Mouse (Mus musculus): Measurements from ENCODE around the gene Myo5c. TPM values are rescaled to one million over a fixed set of nuclear protein-coding genes. Genes with fewer than 3 reads are reported as not detected.

Gene Myo5c
- polyA plus RNA-seq, 1 experiment from 2014 or later, result 0.98 TPM

DNA sequence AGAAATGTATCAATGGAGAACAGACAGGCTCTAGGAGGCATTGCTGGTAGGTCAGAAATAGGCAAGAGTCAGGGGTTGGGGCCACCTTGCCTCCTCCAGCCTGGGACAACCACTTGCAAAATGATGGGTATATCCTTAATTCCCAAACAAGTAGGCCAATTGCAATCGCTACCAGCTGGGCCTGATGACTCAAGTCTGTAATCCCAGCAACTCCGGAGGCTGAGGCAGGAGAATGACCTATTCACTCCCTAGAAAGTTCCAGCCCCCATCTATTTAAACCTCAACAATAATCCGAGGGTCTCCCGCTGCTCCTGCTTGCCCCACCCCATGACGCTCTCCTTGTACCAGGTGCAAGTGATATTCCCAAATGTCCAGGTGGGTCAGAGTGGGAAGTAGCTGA, 115.6 kb downstream of the Myo5c start, which contains the start of gene Bcl2l10:
Gene Bcl2l10, plus strand, starts transcription at position 301 of the 400 bp plus-strand sequence.
- Histone ChIP-seq H3K9ac (replicated peaks) (no peak within 1 kb of the TSS), H3K4me3 (no peak within 1 kb of the TSS), H3K4me1 (no peaks in the 10 kb centered on the region), H3K4me2 (replicated peaks) (no peak within 1 kb of the TSS), H3K36me3 (peaks cover 33% of the 10 kb centered on the region), H3K27ac (replicated peaks) (no peak within 1 kb of the TSS), H3K9me3 (no peaks in the 10 kb centered on the region), H3K27me3 (no peaks in the 10 kb centered on the region)
- WGBS, result 92% methylated on average over 5 of the region's 5 CpGs
- ATAC-seq (ENCODE audit: low FRiP score, low read depth), result no peak

DNA sequence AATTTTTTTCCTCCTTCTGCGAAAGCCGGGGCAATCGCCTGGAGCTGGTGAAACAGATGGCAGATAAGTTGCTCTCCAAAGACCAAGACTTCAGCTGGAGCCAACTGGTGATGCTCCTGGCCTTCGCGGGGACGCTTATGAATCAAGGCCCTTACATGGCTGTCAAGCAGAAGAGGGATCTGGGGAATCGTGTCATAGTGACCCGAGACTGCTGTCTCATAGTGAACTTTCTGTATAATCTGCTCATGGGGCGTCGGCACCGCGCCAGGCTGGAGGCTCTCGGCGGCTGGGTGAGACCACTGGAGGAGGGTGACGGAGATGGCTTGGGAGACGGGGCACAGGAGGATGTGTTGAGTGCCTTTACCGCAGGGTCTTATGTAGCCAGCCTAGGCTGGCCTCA, 116.2 kb downstream of the Myo5c start:
- Histone ChIP-seq H3K27me3 (no peaks in the 10 kb centered on the region), H3K9ac (replicated peaks) (no peak overlapping the region), H3K27ac (replicated peaks) (no peak overlapping the region), H3K9me3 (no peaks in the 10 kb centered on the region), H3K36me3 (peaks cover 27% of the 10 kb centered on the region; the same call in 1 of the 2 replicates), H3K4me3 (no peak overlapping the region), H3K4me2 (replicated peaks) (no peak overlapping the region), H3K4me1 (no peaks in the 10 kb centered on the region)
- WGBS, result 94% methylated on average over 17 of the region's 17 CpGs
- ATAC-seq (ENCODE audit: low FRiP score, low read depth), result no peak

DNA sequence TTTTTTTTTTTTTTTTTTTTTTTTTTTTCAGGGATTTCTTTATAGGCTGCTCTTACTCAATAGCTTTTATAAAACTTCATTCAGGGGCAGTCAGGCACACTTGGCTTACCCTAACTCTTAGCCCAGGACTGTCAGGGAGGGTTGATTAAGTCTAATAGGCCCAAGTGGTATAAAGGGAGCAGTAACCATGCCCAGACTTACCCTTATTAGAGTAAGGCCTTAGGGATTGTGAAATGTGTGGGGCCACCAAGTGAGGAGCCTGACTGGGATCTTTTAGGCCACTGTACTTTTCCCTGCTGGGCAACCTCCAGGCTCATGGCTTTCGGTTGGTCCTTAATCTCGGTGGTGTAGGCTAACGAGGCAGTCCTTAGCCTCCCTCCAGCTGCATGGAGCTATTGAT, 116.8 kb downstream of the Myo5c start:
- Histone ChIP-seq H3K4me1 (no peaks in the 10 kb centered on the region), H3K4me2 (replicated peaks) (no peak overlapping the region), H3K4me3 (no peak overlapping the region), H3K9me3 (no peaks in the 10 kb centered on the region), H3K27me3 (no peaks in the 10 kb centered on the region), H3K36me3 (peaks cover 24% of the 10 kb centered on the region; the same call in 1 of the 2 replicates), H3K27ac (replicated peaks) (no peak overlapping the region), H3K9ac (replicated peaks) (no peak overlapping the region)
- 55% methylated on average over 3 of the region's 3 CpGs for WGBS
- no peak for ATAC-seq (ENCODE audit: low FRiP score, low read depth)

DNA sequence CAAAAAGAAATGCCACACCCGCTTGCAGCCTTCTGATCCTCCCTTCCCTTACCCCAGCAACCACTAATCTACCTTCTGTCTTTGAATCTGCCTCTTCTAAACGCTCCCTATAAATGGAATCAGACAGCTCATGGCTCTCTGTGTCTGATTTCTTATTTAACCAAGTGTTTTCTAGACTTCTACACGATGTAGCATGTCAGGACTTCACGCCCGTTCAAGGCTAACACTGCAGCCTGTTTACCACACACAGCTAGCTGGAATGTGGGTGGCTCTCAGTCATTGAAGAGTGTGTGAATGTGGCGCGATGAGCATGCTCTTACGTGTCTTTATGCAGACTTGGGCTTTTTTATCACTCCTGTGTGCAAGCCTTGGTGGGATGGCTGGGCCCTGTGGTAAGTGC, 121.3 kb downstream of the Myo5c start:
- WGBS, result 75% methylated on average over 8 of the region's 8 CpGs
- no peak overlapping the region for H3K27ac ChIP-seq (replicated peaks)

More for the DNA sequence above, 121.3 kb downstream of the Myo5c start:
- Histone ChIP-seq H3K9me3 (no peaks in the 10 kb centered on the region), H3K4me3 (no peak overlapping the region), H3K27me3 (no peaks in the 10 kb centered on the region), H3K4me2 (replicated peaks) (no peak overlapping the region), H3K36me3 (0 out of 2 replicates have a peak, but pooled peaks cover 2% of the 10 kb centered on the region), H3K4me1 (no peaks in the 10 kb centered on the region), H3K9ac (replicated peaks) (no peak overlapping the region)
- ATAC-seq (ENCODE audit: low FRiP score, low read depth), result no peak

Other genes starting within 250 kb of the Myo5c start
- gene Arpp19, start 194.4 kb upstream of the Myo5c start, polyA plus RNA-seq (2016; fragmentation: Nextera tagmentation; extraction: Ambion mirVana), result 292 and 294 TPM in 2 replicates
- 35.2 and 42.7 TPM in 2 replicates for gene Myo5a, start 161.0 kb upstream of the Myo5c start, polyA plus RNA-seq (2016; fragmentation: Nextera tagmentation; extraction: Ambion mirVana)
- 33.8 and 36.0 TPM in 2 replicates for gene Gnb5, start 74.3 kb downstream of the Myo5c start, polyA plus RNA-seq (2016; fragmentation: Nextera tagmentation; extraction: Ambion mirVana)
- gene Bcl2l10, start 115.7 kb downstream of the Myo5c start, polyA plus RNA-seq (2016; fragmentation: Nextera tagmentation; extraction: Ambion mirVana), result not detected in 2 replicates
- gene Mapk6, start 178.0 kb downstream of the Myo5c start, polyA plus RNA-seq (2016; fragmentation: Nextera tagmentation; extraction: Ambion mirVana), result 177 and 187 TPM in 2 replicates
- gene Leo1, start 209.5 kb downstream of the Myo5c start, polyA plus RNA-seq (2016; fragmentation: Nextera tagmentation; extraction: Ambion mirVana), result 51.3 and 51.6 TPM in 2 replicates